Mouse (Mus musculus) splenic B cell, adult 2 months (primary cell): Measurements from ENCODE around the gene Erh.

Source experiments
- DNase-seq: peaks from one replicate; pipeline ENCODE4 v3.0.0-alpha.2; 2011; ENCODE audit warnings: low read depth, low spot score
- H3K27me3 ChIP-seq: 2 replicates; pipeline ENCODE4 v1.6.1; 2012; ENCODE audit warnings: mild to moderate bottlenecking, low read length, moderate library complexity, mixed read lengths; ENCODE audit not compliant: control insufficient read depth, poor library complexity, insufficient read depth, severe bottlenecking
- H3K36me3 ChIP-seq: 2 replicates; pipeline ENCODE4 v1.6.1; 2012; ENCODE audit warnings: mild to moderate bottlenecking, low read length, moderate library complexity, mixed read lengths; ENCODE audit not compliant: control insufficient read depth, poor library complexity, insufficient read depth, severe bottlenecking

The Erh gene

DNA sequence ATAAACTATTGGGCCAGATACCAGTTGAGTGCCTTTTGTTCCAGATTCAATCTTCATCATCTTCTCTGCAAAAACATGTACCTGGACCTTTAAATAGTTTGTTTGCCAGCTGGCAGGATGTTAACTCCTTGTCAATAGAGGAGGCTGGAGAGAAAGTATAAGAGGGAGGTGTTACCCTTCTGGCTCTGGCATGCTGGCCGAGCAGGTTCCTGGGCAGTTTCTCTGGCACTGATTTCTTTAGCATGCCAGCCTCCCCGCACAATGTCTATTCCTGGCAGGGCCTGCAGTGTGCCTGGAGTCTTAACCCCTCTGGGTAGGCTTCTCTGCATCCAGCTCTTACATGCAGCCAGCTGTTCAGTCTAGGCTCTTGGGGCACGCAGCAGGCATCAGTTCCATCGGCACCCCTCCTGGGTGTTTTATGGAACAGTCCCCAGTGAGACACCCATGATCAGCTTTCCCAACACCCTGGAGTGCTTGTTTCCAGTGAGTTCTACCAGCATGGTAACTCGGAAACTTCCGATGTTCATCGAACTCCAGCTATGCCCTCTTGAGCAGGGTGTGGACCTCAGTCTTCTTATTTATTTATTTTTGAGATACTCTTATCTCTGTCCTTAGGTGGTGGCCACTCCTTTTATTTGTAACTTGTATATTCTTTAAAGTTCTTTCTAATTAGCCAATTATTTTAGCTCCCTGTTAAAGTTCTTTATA, 10.0 kb upstream of the Erh start:
- DNase-seq, result no peak
- Histone ChIP-seq H3K27me3 (no peaks in the 10 kb centered on the region), H3K36me3 (no peaks in the 10 kb centered on the region)

DNA sequence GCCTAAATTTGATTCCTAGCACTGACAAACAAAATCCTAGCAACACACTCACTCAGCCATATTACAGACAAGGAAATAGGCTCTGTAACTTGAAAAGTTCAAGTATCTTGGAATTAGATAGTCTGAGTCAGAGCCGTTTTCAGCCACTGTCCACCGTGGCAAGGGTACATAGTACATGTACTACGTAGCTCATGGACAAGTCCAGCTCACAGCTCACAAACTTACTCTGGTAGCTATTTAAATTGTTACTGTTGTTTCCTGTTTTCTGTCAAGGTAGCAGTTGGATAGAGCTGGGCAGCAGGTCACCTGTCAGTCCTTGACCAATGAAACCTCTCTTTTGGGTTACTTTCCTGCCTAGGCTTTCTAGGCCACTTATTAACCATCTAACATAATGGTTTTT, 2.2 kb upstream of the Erh start:
- Histone ChIP-seq H3K36me3 (no peaks in the 10 kb centered on the region), H3K27me3 (no peaks in the 10 kb centered on the region)
- DNase-seq, result no peak

DNA sequence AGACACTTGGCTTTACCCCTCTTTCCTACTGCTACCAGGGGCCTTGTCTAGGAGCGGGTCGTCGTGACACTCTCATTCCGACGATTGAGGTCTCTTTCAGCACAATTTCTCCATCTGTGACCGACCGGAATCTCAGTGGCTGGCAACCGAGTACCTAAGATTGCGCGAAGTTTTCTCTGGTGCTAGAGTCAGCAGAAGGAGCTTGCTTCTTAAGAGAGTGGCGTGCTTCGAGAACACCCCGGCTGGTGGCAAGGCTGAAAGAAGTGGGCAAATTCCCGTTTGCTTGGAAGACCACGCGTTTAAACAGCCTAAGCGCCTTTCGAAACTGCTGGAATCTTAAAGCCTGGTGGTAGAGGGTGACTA, 346 bp upstream of the Erh start:
- DNase-seq, result no peak
- Histone ChIP-seq H3K27me3 (no peaks in the 10 kb centered on the region), H3K36me3 (peaks cover 3% of the 10 kb centered on the region; the same call in 1 of the 2 replicates)

DNA sequence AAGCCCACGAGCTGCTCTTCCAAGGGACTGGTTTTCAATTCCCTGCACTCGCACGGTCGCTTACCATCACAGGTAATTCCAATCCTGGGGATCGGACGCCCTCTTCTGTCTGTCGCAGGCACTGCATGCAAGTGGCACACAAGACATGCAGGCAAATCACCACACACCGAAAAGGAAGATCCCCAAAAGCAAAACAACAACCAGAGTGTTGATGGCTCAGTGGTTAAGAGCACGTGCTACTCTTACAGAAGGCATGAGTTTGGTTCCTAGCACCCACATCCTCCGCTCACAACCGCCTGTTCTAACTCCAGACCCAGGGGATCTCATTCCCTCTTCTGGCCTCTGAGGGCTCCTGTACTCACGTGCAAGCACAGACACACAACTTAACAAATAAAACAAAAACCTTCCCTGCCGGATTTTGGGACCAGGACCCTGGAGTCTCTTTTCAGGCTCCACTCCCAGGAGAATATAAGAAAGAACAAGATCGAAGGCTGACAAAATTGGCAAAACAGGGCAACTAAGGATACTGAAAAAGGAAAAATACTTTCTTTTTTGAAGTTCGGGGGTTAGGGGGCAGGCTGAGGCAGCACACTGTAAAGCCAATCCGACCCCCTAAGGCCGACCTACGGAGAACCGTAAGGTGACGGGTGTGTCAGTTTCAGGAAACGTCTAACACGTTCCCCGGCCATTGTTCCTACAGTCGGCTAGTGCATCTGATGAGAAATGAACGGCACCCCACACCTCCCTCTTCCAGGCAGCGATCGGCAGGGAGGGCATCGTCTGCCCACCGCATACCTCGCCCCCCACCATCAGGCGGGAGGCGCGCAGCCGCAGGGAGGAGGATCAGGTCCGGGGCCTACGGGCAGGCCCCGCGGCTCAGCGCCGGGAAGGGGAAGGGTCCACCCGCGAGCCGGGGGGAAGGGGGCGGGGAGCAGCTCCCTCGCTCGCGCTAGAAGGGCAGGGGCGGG, 1.1 kb downstream of the Erh start:
- Histone ChIP-seq H3K36me3 (peaks cover 6% of the 10 kb centered on the region; the same call in 1 of the 2 replicates), H3K27me3 (no peaks in the 10 kb centered on the region)
- DNase-seq, result peak; percentile 78

DNA sequence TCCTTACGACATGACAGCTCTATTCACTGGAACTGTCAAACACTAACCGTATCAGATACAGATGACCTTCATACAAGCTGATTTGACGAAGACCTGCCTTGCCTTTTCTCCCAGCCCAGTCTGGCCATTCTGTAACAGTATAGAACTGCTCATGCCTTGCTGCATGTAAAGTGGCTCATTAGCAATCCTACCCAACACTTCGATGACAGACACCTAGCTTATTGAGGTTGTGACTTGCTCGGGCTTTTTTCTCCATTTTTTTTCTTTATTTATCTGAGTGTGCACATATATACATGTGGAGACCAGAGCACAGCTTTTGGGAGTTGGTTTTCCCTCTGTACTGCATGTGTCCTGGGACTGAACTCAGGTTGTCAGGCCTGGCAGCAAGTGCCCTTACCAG, 12.4 kb downstream of the Erh start:
- Histone ChIP-seq H3K27me3 (no peaks in the 10 kb centered on the region), H3K36me3 (peaks cover 4% of the 10 kb centered on the region; the same call in 1 of the 2 replicates)
- DNase-seq, result no peak

DNA sequence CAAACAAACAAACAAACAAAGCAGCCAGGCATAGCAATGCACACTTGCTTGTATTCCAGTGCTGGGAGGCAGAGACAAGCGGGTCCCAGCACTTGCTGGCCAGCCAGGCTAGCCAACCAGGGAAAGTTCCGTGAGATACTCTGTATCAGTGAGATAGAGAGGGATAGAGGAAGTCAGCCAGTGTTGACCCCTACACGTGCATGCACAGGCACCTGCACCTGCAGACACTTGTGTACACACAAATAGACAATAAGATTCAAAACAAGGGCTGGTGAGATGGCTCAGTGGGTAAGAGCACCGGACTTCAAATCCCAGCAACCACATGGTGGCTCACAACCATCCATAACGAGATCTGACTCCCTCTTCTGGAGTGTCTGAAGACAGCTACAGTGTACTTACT, 23.6 kb downstream of the Erh start:
- DNase-seq, result no peak
- Histone ChIP-seq H3K36me3 (no peaks in the 10 kb centered on the region), H3K27me3 (no peaks in the 10 kb centered on the region; the same call in 1 of the 2 replicates)

DNA sequence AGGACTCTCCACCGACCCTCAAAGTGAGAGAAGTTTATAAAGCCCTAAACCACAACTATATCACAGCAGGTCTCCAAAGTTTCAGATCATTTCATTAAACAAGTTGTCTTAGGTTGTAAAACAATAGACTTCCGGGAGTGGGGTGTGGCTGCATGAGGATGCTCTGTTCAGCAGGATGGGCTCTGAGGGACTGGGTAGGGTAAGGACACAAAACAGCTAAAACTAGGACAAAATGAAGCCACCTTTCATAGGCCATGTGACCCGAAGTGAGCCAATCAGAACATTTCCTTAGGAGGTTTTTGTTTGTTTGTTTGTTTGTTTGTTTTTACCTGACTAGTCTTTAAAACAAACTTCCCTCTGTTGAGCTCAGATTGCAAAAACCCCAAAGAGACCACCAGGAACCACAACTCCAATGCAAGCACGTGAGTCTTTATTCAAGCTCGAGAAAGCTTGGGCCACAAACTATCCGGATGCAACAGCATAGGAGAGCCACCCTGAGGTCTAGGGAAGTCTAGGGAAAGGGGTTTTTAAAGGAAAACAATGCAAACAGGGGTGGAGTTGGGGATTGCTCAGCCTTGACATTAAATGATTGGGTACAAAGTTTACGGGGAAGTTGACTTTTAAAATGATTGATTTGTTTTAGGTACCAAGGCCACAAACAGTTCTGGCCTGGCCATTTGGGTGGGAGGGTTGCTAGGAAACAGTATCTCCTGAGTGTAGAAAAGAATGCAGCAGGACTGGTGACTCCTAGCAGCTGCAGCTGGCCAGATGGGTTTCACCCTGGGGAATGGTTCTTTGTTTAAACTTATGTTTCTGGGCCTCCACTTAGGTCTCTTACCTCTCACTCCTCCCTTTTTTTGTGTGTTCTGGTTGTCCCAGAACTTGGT, 28.5 kb downstream of the Erh start:
- Histone ChIP-seq H3K36me3 (no peaks in the 10 kb centered on the region), H3K27me3 (no peaks in the 10 kb centered on the region; the same call in 1 of the 2 replicates)
- no peak for DNase-seq

DNA sequence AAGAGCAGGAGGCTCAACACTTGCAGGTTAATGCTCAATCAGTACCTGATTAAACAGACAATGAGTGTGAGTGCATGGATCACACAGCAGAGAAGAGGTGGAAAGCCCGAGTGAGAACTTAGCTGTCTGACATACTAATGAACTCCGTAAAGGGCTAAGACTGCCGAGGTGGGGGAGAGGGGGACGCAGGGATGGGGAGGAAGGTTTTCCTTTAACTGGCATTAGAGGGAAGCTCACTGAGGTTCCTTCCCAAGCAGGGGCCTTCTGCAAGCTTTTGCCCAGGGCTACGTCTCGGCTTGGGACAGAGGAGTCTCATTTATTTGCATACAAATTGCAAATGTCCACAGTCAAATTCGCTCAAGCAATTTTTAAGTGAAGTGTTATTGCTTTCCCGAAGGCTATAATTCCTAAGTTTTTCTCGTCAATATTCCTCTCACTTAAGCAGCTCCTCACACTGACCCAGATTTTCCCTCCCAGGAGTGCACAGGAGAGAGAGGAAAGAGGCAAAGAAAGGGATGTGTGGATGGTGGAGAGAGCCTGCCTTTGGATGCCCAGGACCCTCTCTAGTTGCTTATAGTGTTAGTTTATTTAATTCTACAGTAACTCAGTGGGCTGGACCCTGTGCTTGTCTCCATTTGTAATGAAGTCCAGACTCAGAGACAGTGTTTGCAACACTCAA, 31.9 kb downstream of the Erh start:
- no peak for DNase-seq
- no peaks in the 10 kb centered on the region for H3K36me3 ChIP-seq
- no peaks in the 10 kb centered on the region; the same call in none of the 2 replicates for H3K27me3 ChIP-seq

DNA sequence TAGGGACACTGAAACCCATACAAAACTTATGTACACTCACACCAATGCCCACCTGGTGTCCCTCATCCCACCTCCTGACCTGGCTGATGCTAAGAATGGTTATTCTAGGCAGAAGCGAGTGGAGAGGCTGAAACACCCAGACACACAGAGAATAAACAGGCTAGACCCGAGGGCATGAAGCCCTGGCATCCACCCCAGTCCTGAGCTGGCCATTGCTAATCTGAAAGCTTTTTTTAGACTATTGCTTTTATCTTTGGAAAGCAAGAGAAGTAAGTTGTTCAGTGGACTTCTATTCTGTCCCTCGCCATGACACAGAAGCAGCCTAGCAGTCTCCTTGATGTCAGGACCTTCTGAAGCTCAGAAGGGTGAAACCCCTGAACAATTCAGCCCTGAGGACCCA, 34.2 kb downstream of the Erh start:
- Histone ChIP-seq H3K27me3 (no peaks in the 10 kb centered on the region; the same call in 1 of the 2 replicates), H3K36me3 (no peaks in the 10 kb centered on the region)
- no peak for DNase-seq

DNA sequence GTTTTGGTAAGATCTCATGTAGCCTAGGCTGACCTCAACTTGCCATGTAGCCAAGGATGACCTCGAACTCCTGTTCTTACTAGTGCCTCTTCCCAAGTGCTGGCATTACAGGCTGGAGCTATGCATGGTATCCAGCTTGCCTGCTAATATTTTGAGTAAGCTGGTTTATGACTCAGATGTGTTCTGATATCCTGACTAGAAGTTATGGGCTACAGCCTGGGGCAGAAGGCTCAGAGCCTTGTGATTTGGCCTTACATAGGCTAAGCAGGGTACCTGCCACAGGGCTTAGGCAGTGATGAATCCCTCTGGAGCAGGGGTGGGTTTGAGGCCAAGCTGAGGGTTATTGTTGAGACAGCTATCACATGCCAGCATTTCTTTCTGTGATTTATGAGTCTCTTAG, 35.6 kb downstream of the Erh start:
- Histone ChIP-seq H3K27me3 (no peaks in the 10 kb centered on the region; the same call in 1 of the 2 replicates), H3K36me3 (no peaks in the 10 kb centered on the region)
- no peak for DNase-seq

DNA sequence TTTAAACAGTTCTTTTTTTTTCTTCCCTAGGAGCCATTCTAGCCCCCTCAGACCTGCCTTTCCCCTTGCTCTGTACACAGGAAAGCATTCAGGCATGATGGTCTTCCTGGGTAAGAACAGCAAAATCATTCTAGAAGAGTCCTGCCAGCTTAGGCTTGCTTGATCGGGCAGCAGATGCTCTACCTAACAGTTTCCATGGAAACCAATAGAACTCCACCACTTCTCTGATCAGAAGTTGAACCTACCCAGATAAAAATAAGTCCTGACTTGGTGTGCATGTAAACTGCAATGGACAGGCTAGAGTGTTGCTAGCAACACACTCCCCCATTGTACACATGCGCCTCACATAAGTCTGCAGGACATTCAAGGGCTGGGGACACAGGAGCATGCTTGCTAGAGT, 39.9 kb downstream of the Erh start:
- Histone ChIP-seq H3K36me3 (no peaks in the 10 kb centered on the region), H3K27me3 (no peaks in the 10 kb centered on the region)
- DNase-seq, result no peak

DNA sequence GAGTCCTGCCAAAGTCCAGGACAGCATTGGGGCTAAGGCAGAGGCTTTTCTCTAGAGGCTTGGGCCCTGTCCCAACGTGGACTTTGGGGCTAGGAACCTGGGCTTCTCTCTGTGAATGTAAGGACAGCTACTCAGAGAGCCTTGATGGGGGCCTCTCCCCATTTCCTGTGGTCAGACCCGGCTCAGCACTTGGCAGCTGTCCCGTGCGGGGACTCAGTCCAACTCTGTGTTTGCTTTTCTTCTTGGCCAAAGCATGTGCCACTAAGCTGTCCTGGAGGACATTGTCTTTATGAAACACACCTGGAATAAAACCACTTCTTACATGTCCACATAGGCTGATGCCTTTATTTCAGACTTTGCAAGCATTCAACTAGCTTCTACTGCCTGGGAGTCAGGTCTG, 40.6 kb downstream of the Erh start:
- DNase-seq, result no peak
- no peaks in the 10 kb centered on the region for H3K36me3 ChIP-seq

DNA sequence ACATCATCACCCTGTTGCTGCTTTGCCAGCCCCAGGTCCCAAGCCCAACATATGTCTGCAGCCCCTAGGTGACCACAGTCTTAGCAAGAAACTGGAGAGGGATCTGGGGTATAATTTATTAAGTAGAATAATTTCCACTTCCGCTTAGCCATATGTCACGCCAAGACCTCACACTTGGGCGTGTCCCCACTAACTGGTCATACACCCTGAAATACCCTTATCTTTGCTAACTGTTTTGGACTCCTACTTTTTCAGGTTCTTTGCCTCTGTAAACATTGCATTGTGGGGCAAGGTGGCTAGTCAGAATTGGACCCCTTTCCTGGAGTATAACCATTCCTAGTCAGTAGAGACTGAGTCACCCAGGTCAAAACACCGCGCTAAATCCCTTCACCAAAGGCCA, 41.7 kb downstream of the Erh start:
- no peak for DNase-seq
- no peaks in the 10 kb centered on the region for H3K27me3 ChIP-seq
- no peaks in the 10 kb centered on the region for H3K36me3 ChIP-seq

More for the DNA sequence above, 40.6 kb downstream of the Erh start:
- no peaks in the 10 kb centered on the region for H3K27me3 ChIP-seq
